Mouse (Mus musculus): ENCODE measurements around the gene Shc1.

DNA sequence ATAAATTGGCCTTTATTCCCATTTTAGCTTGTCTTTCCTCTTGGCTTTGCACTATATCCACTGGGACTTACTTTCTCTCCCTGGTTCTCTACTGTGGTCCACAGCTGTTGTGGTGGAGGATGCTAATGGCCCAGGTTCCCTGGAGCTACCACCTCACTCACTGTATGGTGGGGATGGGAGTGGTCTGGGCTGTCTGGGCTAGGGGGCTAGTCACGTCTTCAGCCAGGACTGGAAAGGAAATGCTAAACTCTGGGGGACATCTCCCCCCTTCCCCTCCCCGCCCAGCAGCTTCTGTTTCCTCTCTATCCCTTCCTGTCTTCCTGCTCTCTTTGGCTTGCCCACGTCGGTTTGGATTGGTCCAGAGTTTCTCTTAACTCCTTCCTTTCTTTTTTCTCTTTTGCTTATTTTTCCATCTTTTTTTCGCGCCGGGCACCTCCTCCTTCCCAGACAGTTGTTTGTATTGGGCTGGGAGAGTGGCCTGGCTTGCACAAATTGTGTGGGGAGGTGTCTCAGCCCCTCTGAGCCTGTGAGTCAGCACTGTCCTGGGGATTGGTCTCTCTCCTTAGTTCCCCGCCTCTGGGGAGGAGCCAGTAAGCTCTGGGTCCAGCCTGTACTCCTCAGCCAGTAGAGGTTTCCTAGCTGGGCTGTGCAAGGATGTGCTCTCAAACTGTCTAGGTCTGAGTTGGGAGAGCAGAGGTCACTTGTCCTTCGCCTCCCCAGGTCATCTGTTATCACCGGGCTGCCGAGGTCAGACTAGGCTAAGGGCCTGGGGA, 2.9 kb downstream of the Shc1 start:
- no peak for TF ChIP-seq POLR2A (IDR thresholded peaks at IDR 0.05; ENCODE audit: borderline replicate concordance, extremely low read depth, insufficient read depth, insufficient read length, poor library complexity, severe bottlenecking)
- no peak for TF ChIP-seq CTCF (IDR thresholded peaks at IDR 0.05; ENCODE audit: borderline replicate concordance, extremely low read depth, insufficient read depth, insufficient read length)

All from brain, embryonic 14.5 days (tissue).